Mouse (Mus musculus) liver, embryonic 11.5 days (tissue): ENCODE measurements at regions not wholly inside any gene's neighbourhood (a gene's known extent, or its start where the extent isn't known, plus 50 kb on each side); places are given as distances from the start of the nearest gene placed in this dataset.

ENCODE experiments used
- ATAC-seq: fragments of 200-750 bp; cut with Nextera tagmentation; replicated peaks from 2 replicates; pipeline ENCODE4 v1.8.0; 2017; ENCODE audit warnings: moderate number of reproducible peaks, mild to moderate bottlenecking, moderate TSS enrichment, moderate library complexity; ENCODE audit not compliant: low FRiP score
- DNase-seq: peaks from one replicate; pipeline ENCODE4 v3.0.0-alpha.2; 2017; ENCODE audit warnings: low spot score
- H3K27ac ChIP-seq: fragments of 300-500 bp; sonication (generic); 2 replicates; pipeline ENCODE4 v1.5.1; 2014; ENCODE audit warnings: mild to moderate bottlenecking, low read depth, low read length, control low read depth
- H3K27me3 ChIP-seq: fragments of 300-500 bp; sonication (generic); replicated peaks from 2 replicates; pipeline ENCODE4 v1.6.1; 2014; ENCODE audit warnings: low read length, mixed read lengths; ENCODE audit not compliant: control insufficient read depth, insufficient read depth
- H3K36me3 ChIP-seq: fragments of 300-500 bp; sonication (generic); 2 replicates; pipeline ENCODE4 v1.6.1; 2014; ENCODE audit warnings: mild to moderate bottlenecking, low read length, moderate library complexity, mixed read lengths; ENCODE audit not compliant: control insufficient read depth, insufficient read depth
- H3K4me1 ChIP-seq: fragments of 300-500 bp; sonication (generic); replicated peaks from 2 replicates; pipeline ENCODE4 v1.6.1; 2014; ENCODE audit warnings: low read length, mixed read lengths; ENCODE audit not compliant: control insufficient read depth, insufficient read depth
- H3K4me2 ChIP-seq: fragments of 300-500 bp; sonication (generic); 2 replicates; pipeline ENCODE4 v1.6.1; 2014; ENCODE audit warnings: mild to moderate bottlenecking, control low read depth, moderate library complexity
- H3K4me3 ChIP-seq: fragments of 300-500 bp; sonication (generic); 2 replicates; pipeline ENCODE4 v1.5.1; 2014; ENCODE audit warnings: low read depth, low read length, control low read depth
- H3K9ac ChIP-seq: fragments of 300-500 bp; sonication (generic); 2 replicates; pipeline ENCODE4 v1.6.1; 2014; ENCODE audit warnings: low read depth, low read length, control low read depth
- H3K9me3 ChIP-seq: fragments of 300-500 bp; sonication (generic); 2 replicates; pipeline ENCODE4 v1.6.1; 2016; ENCODE audit warnings: low read length, inconsistent platforms, mixed read lengths; ENCODE audit not compliant: control insufficient read depth
- WGBS: fragments of 180-500 bp; shearing (Covaris S2); extraction: QIAGEN DNeasy Blood & Tissue Kit; methylation state at CpG from one replicate; pipeline ENCODE4 v1.1.7; 2014; 5-methylcytosine and 5-hydroxymethylcytosine counted together

GRCm38 (mm10) chr13:107608996-107609503 is 435.2 kb upstream of the Smim15 start:
- Histone ChIP-seq H3K9ac (no peak overlapping the region), H3K4me2 (no peak overlapping the region), H3K4me1 (no peaks in the 10 kb centered on the region), H3K4me3 (no peak overlapping the region), H3K27me3 (no peaks in the 10 kb centered on the region), H3K27ac (no peak overlapping the region), H3K36me3 (no peaks in the 10 kb centered on the region), H3K9me3 (no peaks in the 10 kb centered on the region)
- 85% methylated on average over 3 of the region's 3 CpGs for WGBS
- DNase-seq (no peak), ATAC-seq (no peak)

- Histone ChIP-seq H3K27me3 (no peaks in the 10 kb centered on the region), H3K4me3 (no peak overlapping the region), H3K27ac (no peak overlapping the region), H3K4me1 (no peaks in the 10 kb centered on the region), H3K36me3 (no peaks in the 10 kb centered on the region), H3K9me3 (no peaks in the 10 kb centered on the region), H3K9ac (no peak overlapping the region), H3K4me2 (no peak overlapping the region)
- no peak for DNase-seq
- WGBS: 55% methylated on average over 4 of the region's 4 CpGs
- ATAC-seq: 0 out of 2 replicates have a peak, but pooled peaks have one; percentile 31
Observed at GRCm38 (mm10) chr13:107607294-107607693, 437.0 kb upstream of the Smim15 start.

GRCm38 (mm10) chr13:107602149-107602548 is 442.1 kb upstream of the Smim15 start:
- WGBS: 81% methylated on average over 5 of the region's 5 CpGs

GRCm38 (mm10) chr13:107601132-107601439 is 443.2 kb upstream of the Smim15 start:
- ATAC-seq (no peak), DNase-seq (no peak)
- H3K4me1 ChIP-seq: no peaks in the 10 kb centered on the region; the same call in 1 of the 2 replicates
- 76% methylated on average over 4 of the region's 4 CpGs for WGBS
- no peaks in the 10 kb centered on the region for H3K9me3 ChIP-seq
- H3K27ac ChIP-seq: no peak overlapping the region
- no peak overlapping the region for H3K4me3 ChIP-seq
- no peaks in the 10 kb centered on the region for H3K36me3 ChIP-seq
- H3K9ac ChIP-seq: no peak overlapping the region
- H3K27me3 ChIP-seq: no peaks in the 10 kb centered on the region
- no peak overlapping the region; the same call in 1 of the 2 replicates for H3K4me2 ChIP-seq

More at GRCm38 (mm10) chr13:107602149-107602548, 442.1 kb upstream of the Smim15 start:
- Histone ChIP-seq H3K9me3 (no peaks in the 10 kb centered on the region), H3K9ac (no peak overlapping the region), H3K36me3 (no peaks in the 10 kb centered on the region), H3K27me3 (no peaks in the 10 kb centered on the region), H3K27ac (no peak overlapping the region), H3K4me1 (no peaks in the 10 kb centered on the region; the same call in 1 of the 2 replicates), H3K4me3 (no peak overlapping the region), H3K4me2 (no peak overlapping the region)
- no peak for ATAC-seq
- DNase-seq: no peak

GRCm38 (mm10) chr13:107600331-107601131 is 443.7 kb upstream of the Smim15 start:
- ATAC-seq: peak; percentile 62

GRCm38 (mm10) chr13:107599094-107599644 is 445.1 kb upstream of the Smim15 start:
- Histone ChIP-seq H3K27ac (no peak overlapping the region), H3K36me3 (no peaks in the 10 kb centered on the region), H3K4me1 (no peaks in the 10 kb centered on the region; the same call in 1 of the 2 replicates), H3K4me2 (no peak overlapping the region), H3K9ac (no peak overlapping the region), H3K27me3 (no peaks in the 10 kb centered on the region), H3K4me3 (no peak overlapping the region), H3K9me3 (no peaks in the 10 kb centered on the region)
- 31% methylated on average over 4 of the region's 4 CpGs for WGBS
- ATAC-seq (0 out of 2 replicates have a peak, but pooled peaks have one; percentile 37), DNase-seq (no peak)

More at GRCm38 (mm10) chr13:107600331-107601131, 443.7 kb upstream of the Smim15 start:
- no peaks in the 10 kb centered on the region; the same call in 1 of the 2 replicates for H3K4me1 ChIP-seq
- H3K4me2 ChIP-seq: peak overlapping the region; percentile 39
- no peak overlapping the region for H3K9ac ChIP-seq
- no peak for DNase-seq
- H3K36me3 ChIP-seq: no peaks in the 10 kb centered on the region
- no peaks in the 10 kb centered on the region for H3K27me3 ChIP-seq
- no peaks in the 10 kb centered on the region for H3K9me3 ChIP-seq
- no peak overlapping the region for H3K4me3 ChIP-seq
- H3K27ac ChIP-seq: no peak overlapping the region
- 17% methylated on average over 13 of the region's 22 CpGs for WGBS

GRCm38 (mm10) chr13:107598391-107598790 is 445.9 kb upstream of the Smim15 start:
- Histone ChIP-seq H3K9me3 (no peaks in the 10 kb centered on the region), H3K36me3 (no peaks in the 10 kb centered on the region), H3K9ac (no peak overlapping the region), H3K27ac (no peak overlapping the region), H3K4me2 (no peak overlapping the region), H3K27me3 (no peaks in the 10 kb centered on the region), H3K4me3 (no peak overlapping the region), H3K4me1 (no peaks in the 10 kb centered on the region; the same call in 1 of the 2 replicates)
- WGBS: 69% methylated on average over 1 of the region's 1 CpGs
- no peak for DNase-seq
- no peak for ATAC-seq

GRCm38 (mm10) chr13:107597217-107597616 is 447.0 kb upstream of the Smim15 start:
- Histone ChIP-seq H3K9me3 (no peaks in the 10 kb centered on the region), H3K36me3 (no peaks in the 10 kb centered on the region), H3K27me3 (no peaks in the 10 kb centered on the region), H3K4me3 (no peak overlapping the region), H3K27ac (no peak overlapping the region), H3K9ac (no peak overlapping the region), H3K4me2 (no peak overlapping the region), H3K4me1 (no peaks in the 10 kb centered on the region; the same call in 1 of the 2 replicates)
- 70% methylated on average over 2 of the region's 2 CpGs for WGBS
- DNase-seq (no peak), ATAC-seq (no peak)
